Mouse (Mus musculus): ENCODE results near the gene Ormdl1. TPM values are rescaled to one million over a fixed set of nuclear protein-coding genes. Genes with fewer than 3 reads are reported as not detected.
"Not testable (repeated sequence)": the region's sequence is repeated elsewhere in the genome, so short reads cannot be mapped to it uniquely, and the experiment has no call there.

The Ormdl1 gene
- polyA plus RNA-seq, 1 experiment, result 6.4 TPM

- WGBS, result 90% methylated on average over 5 of the region's 5 CpGs
- no peak overlapping the region for H3K4me3 ChIP-seq (replicated peaks; ENCODE audit: extremely low read depth, low read depth, low read length)
- TF ChIP-seq CTCF (IDR thresholded peaks at IDR 0.05; ENCODE audit: insufficient read depth, low read length) (no peak), POLR2A (IDR thresholded peaks at IDR 0.05; ENCODE audit: borderline replicate concordance, extremely low read depth, low read depth, low read length) (no peak)
- DNase-seq, result no peak
- no peaks in the 10 kb centered on the region for H3K4me1 ChIP-seq (ENCODE audit: control insufficient read depth, insufficient read depth, low read length)
Measured at GRCm38 (mm10) chr1:53323254-53323653, 26.4 kb downstream of the Ormdl1 start.

- H3K4me1 ChIP-seq (ENCODE audit: control insufficient read depth, insufficient read depth, low read length), result no peaks in the 10 kb centered on the region
- 96% methylated on average over 1 of the region's 1 CpGs for WGBS
- DNase-seq, result no peak
- TF ChIP-seq POLR2A (IDR thresholded peaks at IDR 0.05; ENCODE audit: borderline replicate concordance, extremely low read depth, low read depth, low read length), result no peak
- TF ChIP-seq CTCF (IDR thresholded peaks at IDR 0.05; ENCODE audit: insufficient read depth, low read length), result no peak
- H3K4me3 ChIP-seq (replicated peaks; ENCODE audit: extremely low read depth, low read depth, low read length), result no peak overlapping the region
Measured at GRCm38 (mm10) chr1:53324277-53324676, 27.4 kb downstream of the Ormdl1 start.

- DNase-seq, result no peak
- Histone ChIP-seq H3K4me3 (replicated peaks; ENCODE audit: extremely low read depth, low read depth, low read length) (no peak overlapping the region), H3K4me1 (ENCODE audit: control insufficient read depth, insufficient read depth, low read length) (no peaks in the 10 kb centered on the region)
- TF ChIP-seq POLR2A (IDR thresholded peaks at IDR 0.05; ENCODE audit: borderline replicate concordance, extremely low read depth, low read depth, low read length) (no peak), CTCF (IDR thresholded peaks at IDR 0.05; ENCODE audit: insufficient read depth, low read length) (no peak)
- WGBS, result 86% methylated on average over 5 of the region's 5 CpGs
Measured at GRCm38 (mm10) chr1:53324827-53325494, 28.1 kb downstream of the Ormdl1 start.

- not testable (repeated sequence) for H3K4me1 ChIP-seq (ENCODE audit: control insufficient read depth, insufficient read depth, low read length); H3K4me3 ChIP-seq (replicated peaks; ENCODE audit: extremely low read depth, low read depth, low read length); DNase-seq
- WGBS, result 63% methylated on average over 5 of the region's 5 CpGs
Measured at GRCm38 (mm10) chr1:53333527-53333926, 36.6 kb downstream of the Ormdl1 start.

GRCm38 (mm10) chr1:53335465-53335864, 38.6 kb downstream of the Ormdl1 start:
- no peaks in the 10 kb centered on the region for H3K4me1 ChIP-seq (ENCODE audit: control insufficient read depth, insufficient read depth, low read length)
- no peak overlapping the region for H3K4me3 ChIP-seq (replicated peaks; ENCODE audit: extremely low read depth, low read depth, low read length)
- TF ChIP-seq POLR2A (IDR thresholded peaks at IDR 0.05; ENCODE audit: borderline replicate concordance, extremely low read depth, low read depth, low read length) (no peak), CTCF (IDR thresholded peaks at IDR 0.05; ENCODE audit: insufficient read depth, low read length) (no peak)
- DNase-seq, result no peak

GRCm38 (mm10) chr1:53337403-53337802, 40.5 kb downstream of the Ormdl1 start:
- not testable (repeated sequence) for H3K4me1 ChIP-seq (ENCODE audit: control insufficient read depth, insufficient read depth, low read length); DNase-seq; H3K4me3 ChIP-seq (replicated peaks; ENCODE audit: extremely low read depth, low read depth, low read length)
- WGBS, result 67% methylated on average over 2 of the region's 2 CpGs

GRCm38 (mm10) chr1:53341071-53341470, 44.2 kb downstream of the Ormdl1 start:
- 100% methylated on average over 2 of the region's 2 CpGs for WGBS
- no peak for DNase-seq
- Histone ChIP-seq H3K4me3 (replicated peaks; ENCODE audit: extremely low read depth, low read depth, low read length) (no peak overlapping the region), H3K4me1 (ENCODE audit: control insufficient read depth, insufficient read depth, low read length) (no peaks in the 10 kb centered on the region)
- no peak for TF ChIP-seq POLR2A (IDR thresholded peaks at IDR 0.05; ENCODE audit: borderline replicate concordance, extremely low read depth, low read depth, low read length)
- no peak for TF ChIP-seq CTCF (IDR thresholded peaks at IDR 0.05; ENCODE audit: insufficient read depth, low read length)

GRCm38 (mm10) chr1:53352327-53353261, 55.7 kb downstream of the Ormdl1 start, which contains the start of the genes Asdurf, Gm28551 and Asnsd1:
Asdurf (minus strand) TSS chr1:53352619.
Gm28551 (minus strand) TSS chr1:53352667.
Asnsd1 (minus strand) TSS chr1:53352752.
- DNase-seq, result peak; percentile 98
- under 1% methylated on average over 44 of the region's 44 CpGs for WGBS
- TF ChIP-seq CTCF (IDR thresholded peaks at IDR 0.05; ENCODE audit: insufficient read depth, low read length) (no peak), POLR2A (IDR thresholded peaks at IDR 0.05; ENCODE audit: borderline replicate concordance, extremely low read depth, low read depth, low read length) (peak; percentile 80; the same call in 1 of the 2 replicates)
- H3K4me1 ChIP-seq (ENCODE audit: control insufficient read depth, insufficient read depth, low read length), result peaks cover 3% of the 10 kb centered on the region; the same call in 1 of the 2 replicates
- H3K4me3 ChIP-seq (replicated peaks; ENCODE audit: extremely low read depth, low read depth, low read length), result peak within 1 kb of the TSS; percentile 83

- DNase-seq, result no peak
- TF ChIP-seq CTCF (IDR thresholded peaks at IDR 0.05; ENCODE audit: insufficient read depth, low read length) (no peak), POLR2A (IDR thresholded peaks at IDR 0.05; ENCODE audit: borderline replicate concordance, extremely low read depth, low read depth, low read length) (no peak)
- no peaks in the 10 kb centered on the region for H3K4me1 ChIP-seq (ENCODE audit: control insufficient read depth, insufficient read depth, low read length)
- H3K4me3 ChIP-seq (replicated peaks; ENCODE audit: extremely low read depth, low read depth, low read length), result no peak overlapping the region
Measured at GRCm38 (mm10) chr1:53358988-53359387, 62.1 kb downstream of the Ormdl1 start.

Other genes starting within 250 kb of the Ormdl1 start
- 0.25 TPM in 1 of 2 replicates, not detected in the other for gene Mstn, start 235.5 kb upstream of the Ormdl1 start, polyA plus RNA-seq (2012; rRNA removed)
- not detected in 2 replicates for gene 1700019A02Rik, start 109.5 kb upstream of the Ormdl1 start, polyA plus RNA-seq (2012; rRNA removed)
- gene Pms1, start 77 bp upstream of the Ormdl1 start, polyA plus RNA-seq (2012; rRNA removed), result 0.93 and 0.95 TPM in 2 replicates
- gene Gm28778, start within 50 bp of the Ormdl1 start, polyA plus RNA-seq (2012; rRNA removed), result 13.1 and 15.9 TPM in 2 replicates
- gene Osgepl1, start 16.5 kb downstream of the Ormdl1 start, polyA plus RNA-seq (2012; rRNA removed), result 2.2 and 3.9 TPM in 2 replicates
- gene Asdurf, start 55.5 kb downstream of the Ormdl1 start, polyA plus RNA-seq (2012; rRNA removed), result not detected in 2 replicates
- gene Gm28551, start 55.6 kb downstream of the Ormdl1 start, polyA plus RNA-seq (2012; rRNA removed), result not detected in 2 replicates
- gene Asnsd1, start 55.7 kb downstream of the Ormdl1 start, polyA plus RNA-seq (2012; rRNA removed), result 3.7 and 5.5 TPM in 2 replicates